Mouse (Mus musculus) kidney, adult 2 months (tissue): ENCODE data around the gene Tbc1d13. TPM values are rescaled to one million over a fixed set of nuclear protein-coding genes. Genes with fewer than 3 reads are reported as not detected.

Source experiments
- DNase-seq: peaks from one replicate; pipeline ENCODE4 v3.0.0; 2021
- H3K27ac ChIP-seq: fragments of 200-500 bp; 2 replicates; pipeline ENCODE4 v1.5.1; 2012; ENCODE audit warnings: low read depth, low read length, control low read depth, inconsistent platforms; ENCODE audit not compliant: insufficient read depth
- H3K27me3 ChIP-seq: fragments of 200-500 bp; replicated peaks from 2 replicates; pipeline ENCODE4 v1.6.1; 2012; ENCODE audit warnings: mild to moderate bottlenecking, moderate library complexity, low read length, inconsistent platforms; ENCODE audit not compliant: control insufficient read depth, insufficient read depth
- H3K36me3 ChIP-seq: fragments of 200-500 bp; 2 replicates; pipeline ENCODE4 v1.6.1; 2012; ENCODE audit warnings: mild to moderate bottlenecking, moderate library complexity, low read length, inconsistent platforms; ENCODE audit not compliant: control insufficient read depth, insufficient read depth
- H3K4me1 ChIP-seq: fragments of 200-500 bp; 2 replicates; pipeline ENCODE4 v1.6.1; 2011; ENCODE audit warnings: low read length; ENCODE audit not compliant: control insufficient read depth, insufficient read depth
- H3K4me3 ChIP-seq: fragments of 200-500 bp; 2 replicates; pipeline ENCODE4 v1.5.1; 2011; ENCODE audit warnings: mild to moderate bottlenecking, low read depth, low read length, control low read depth; ENCODE audit not compliant: insufficient read depth
- CTCF ChIP-seq: fragments of 200-500 bp; conservative IDR thresholded peaks from 2 replicates; pipeline ENCODE4 v1.5.1; 2011; ENCODE audit warnings: low read depth, mild to moderate bottlenecking, control low read depth, low read length, moderate library complexity, mixed read lengths; ENCODE audit not compliant: insufficient read depth, insufficient read length
- POLR2A ChIP-seq: fragments of 200-500 bp; IDR thresholded peaks from one replicate; pipeline ENCODE4 v1.6.1; 2011; ENCODE audit warnings: low read depth, low read length, control low read depth
- WGBS: fragments of 180-500 bp; shearing (Covaris S2); methylation state at CpG from one replicate; pipeline ENCODE4 v1.1.7; 2018; 5-methylcytosine and 5-hydroxymethylcytosine counted together
- polyA plus RNA-seq: library from polyadenylated mRNA; depleted of rRNA; stranded (reverse); fragments of >200 nt; gene quantifications from 2 replicates; pipeline ENCODE4 v1.2.3, GENCODE M21; 2012

Gene Tbc1d13
- polyA plus RNA-seq, 1 experiment: 156 TPM

- 73% methylated on average over 2 of the region's 2 CpGs for WGBS
- no peaks in the 10 kb centered on the region for H3K36me3 ChIP-seq
- no peaks in the 10 kb centered on the region; the same call in 1 of the 2 replicates for H3K4me1 ChIP-seq
- TF ChIP-seq POLR2A (no peak), CTCF (no peak)
- H3K4me3 ChIP-seq: no peak overlapping the region
- no peaks in the 10 kb centered on the region for H3K27me3 ChIP-seq
- peak; percentile 55 for DNase-seq
- H3K27ac ChIP-seq: no peak overlapping the region
Observed at GRCm38 (mm10) chr2:30182424-30182823, 48.9 kb downstream of the Tbc1d13 start.

GRCm38 (mm10) chr2:30183721-30184120 is 50.2 kb downstream of the Tbc1d13 start:
- H3K27me3 ChIP-seq: no peaks in the 10 kb centered on the region
- H3K4me3 ChIP-seq: no peak overlapping the region
- WGBS: 36% methylated on average over 3 of the region's 3 CpGs
- no peaks in the 10 kb centered on the region for H3K36me3 ChIP-seq
- no peaks in the 10 kb centered on the region; the same call in 1 of the 2 replicates for H3K4me1 ChIP-seq
- peak overlapping the region; percentile 49; the same call in 1 of the 2 replicates for H3K27ac ChIP-seq
- peak; percentile 87 for DNase-seq
- TF ChIP-seq POLR2A (no peak), CTCF (no peak)

DNA sequence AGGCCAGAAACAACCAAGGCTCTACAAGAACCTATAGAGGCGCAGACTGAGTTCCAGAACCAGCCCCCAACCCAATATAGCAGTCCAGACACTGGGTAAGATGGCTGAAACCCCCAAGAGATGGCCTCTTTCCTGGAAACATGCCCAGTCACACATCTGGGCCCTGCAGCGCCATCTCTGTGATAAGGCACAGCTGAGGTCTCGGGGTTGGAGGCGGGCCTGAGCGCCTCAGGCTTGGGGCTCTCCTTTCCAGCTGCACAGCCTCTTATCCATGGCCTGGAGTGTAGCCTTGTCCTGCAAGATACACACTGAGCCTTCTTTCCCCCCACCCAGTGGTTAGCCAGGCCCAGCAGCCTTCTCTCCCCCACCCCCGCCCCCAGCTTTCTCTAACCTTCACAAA is 51.7 kb downstream of the Tbc1d13 start:
- no peak overlapping the region for H3K4me3 ChIP-seq
- no peak overlapping the region for H3K27ac ChIP-seq
- H3K27me3 ChIP-seq: no peaks in the 10 kb centered on the region
- no peaks in the 10 kb centered on the region for H3K36me3 ChIP-seq
- TF ChIP-seq CTCF (no peak), POLR2A (no peak)
- DNase-seq: no peak
- no peaks in the 10 kb centered on the region; the same call in 1 of the 2 replicates for H3K4me1 ChIP-seq
- WGBS: 96% methylated on average over 6 of the region's 6 CpGs

GRCm38 (mm10) chr2:30185681-30186080 is 52.1 kb downstream of the Tbc1d13 start:
- WGBS: 67% methylated on average over 3 of the region's 3 CpGs
- Histone ChIP-seq H3K4me3 (no peak overlapping the region), H3K27ac (no peak overlapping the region), H3K36me3 (no peaks in the 10 kb centered on the region), H3K4me1 (no peaks in the 10 kb centered on the region; the same call in 1 of the 2 replicates), H3K27me3 (no peaks in the 10 kb centered on the region)
- no peak for TF ChIP-seq POLR2A
- TF ChIP-seq CTCF: no peak
- no peak for DNase-seq

- DNase-seq: peak; percentile 81
- TF ChIP-seq POLR2A: no peak
- H3K27me3 ChIP-seq: no peaks in the 10 kb centered on the region
- H3K27ac ChIP-seq: peak overlapping the region; percentile 58
- no peaks in the 10 kb centered on the region for H3K36me3 ChIP-seq
- no peak overlapping the region for H3K4me3 ChIP-seq
- WGBS: 52% methylated on average over 12 of the region's 12 CpGs
- H3K4me1 ChIP-seq: peaks cover 9% of the 10 kb centered on the region; the same call in 1 of the 2 replicates
Observed at GRCm38 (mm10) chr2:30191790-30192580, 58.4 kb downstream of the Tbc1d13 start.

- H3K36me3 ChIP-seq: no peaks in the 10 kb centered on the region
- no peak overlapping the region for H3K4me3 ChIP-seq
- no peak overlapping the region for H3K27ac ChIP-seq
- TF ChIP-seq POLR2A: no peak
- TF ChIP-seq CTCF: no peak
- DNase-seq: no peak
- peaks cover 16% of the 10 kb centered on the region; the same call in 1 of the 2 replicates for H3K4me1 ChIP-seq
- WGBS: 81% methylated on average over 3 of the region's 3 CpGs
- no peaks in the 10 kb centered on the region for H3K27me3 ChIP-seq
Observed at GRCm38 (mm10) chr2:30194656-30195055, 61.1 kb downstream of the Tbc1d13 start.

DNA sequence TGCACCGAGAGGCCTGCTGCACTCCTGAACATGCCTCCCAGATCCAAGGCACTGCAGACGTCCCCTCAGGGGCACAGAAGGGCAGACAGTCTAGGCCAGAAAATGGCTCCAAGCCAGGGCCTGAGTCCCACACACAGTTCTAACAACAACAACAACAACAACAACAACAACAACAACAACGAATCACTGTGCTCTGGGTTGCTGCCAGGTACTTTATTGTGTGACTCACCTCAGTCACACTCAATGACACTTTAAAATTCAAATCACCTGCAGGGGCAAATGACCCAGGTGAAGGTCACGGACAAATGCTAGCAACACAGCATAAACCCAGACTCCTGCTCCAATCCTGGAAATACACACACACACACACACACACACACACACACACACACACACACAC is 64.5 kb downstream of the Tbc1d13 start:
- Histone ChIP-seq H3K4me3 (no peak overlapping the region), H3K4me1 (peaks cover 19% of the 10 kb centered on the region; the same call in 1 of the 2 replicates), H3K27ac (peak overlapping the region; percentile 67), H3K27me3 (no peaks in the 10 kb centered on the region), H3K36me3 (no peaks in the 10 kb centered on the region)
- 31% methylated on average over 4 of the region's 4 CpGs for WGBS
- DNase-seq: peak; percentile 75
- TF ChIP-seq POLR2A (no peak), CTCF (no peak)
